Mouse (Mus musculus) hindbrain, embryonic 15.5 days (tissue): ENCODE measurements around the gene Zfp280d. TPM values are rescaled to one million over a fixed set of nuclear protein-coding genes. Genes with fewer than 3 reads are reported as not detected.

Experiments
- ATAC-seq: fragments of 200-750 bp; cut with Nextera tagmentation; 2 replicates; pipeline ENCODE4 v1.8.0; 2017; ENCODE audit warnings: low read depth, moderate number of reproducible peaks, moderate TSS enrichment; ENCODE audit not compliant: low FRiP score
- H3K27ac ChIP-seq: fragments of 300-500 bp; sonication (generic); replicated peaks from 2 replicates; pipeline ENCODE4 v1.5.1; 2015; ENCODE audit warnings: mild to moderate bottlenecking, inconsistent platforms
- H3K27me3 ChIP-seq: fragments of 300-500 bp; sonication (generic); 2 replicates; pipeline ENCODE4 v1.6.1; 2015; ENCODE audit warnings: control low read depth, inconsistent platforms
- H3K36me3 ChIP-seq: fragments of 300-500 bp; sonication (generic); 2 replicates; pipeline ENCODE4 v1.6.1; 2015; ENCODE audit warnings: control low read depth, inconsistent platforms
- H3K4me1 ChIP-seq: fragments of 300-500 bp; sonication (generic); replicated peaks from 2 replicates; pipeline ENCODE4 v1.6.1; 2015; ENCODE audit warnings: control low read depth, inconsistent platforms
- H3K4me2 ChIP-seq: fragments of 300-500 bp; sonication (generic); 2 replicates; pipeline ENCODE4 v1.6.1; 2015; ENCODE audit warnings: moderate library complexity, mild to moderate bottlenecking, inconsistent platforms
- H3K4me3 ChIP-seq: fragments of 300-500 bp; sonication (generic); 2 replicates; pipeline ENCODE4 v1.5.1; 2015; ENCODE audit warnings: mild to moderate bottlenecking, inconsistent platforms
- H3K9ac ChIP-seq: fragments of 300-500 bp; sonication (generic); 2 replicates; pipeline ENCODE4 v1.6.1; 2015; ENCODE audit warnings: inconsistent platforms
- H3K9me3 ChIP-seq: fragments of 300-500 bp; sonication (generic); 2 replicates; pipeline ENCODE4 v1.6.1; 2016; ENCODE audit warnings: control low read depth, inconsistent platforms
- WGBS: fragments of 180-500 bp; shearing (Covaris S2); methylation state at CpG from one replicate; pipeline ENCODE4 v1.1.7; 2015; 5-methylcytosine and 5-hydroxymethylcytosine counted together
- polyA plus RNA-seq: library from polyadenylated mRNA; unstranded; fragments of >200 nt; fragmentation: Nextera tagmentation; extraction: Ambion mirVana; gene quantifications from 2 replicates; pipeline ENCODE4 v1.2.1, GENCODE M21; 2015

Zfp280d gene
- polyA plus RNA-seq = 35.1 and 36.0 TPM in 2 replicates

DNA sequence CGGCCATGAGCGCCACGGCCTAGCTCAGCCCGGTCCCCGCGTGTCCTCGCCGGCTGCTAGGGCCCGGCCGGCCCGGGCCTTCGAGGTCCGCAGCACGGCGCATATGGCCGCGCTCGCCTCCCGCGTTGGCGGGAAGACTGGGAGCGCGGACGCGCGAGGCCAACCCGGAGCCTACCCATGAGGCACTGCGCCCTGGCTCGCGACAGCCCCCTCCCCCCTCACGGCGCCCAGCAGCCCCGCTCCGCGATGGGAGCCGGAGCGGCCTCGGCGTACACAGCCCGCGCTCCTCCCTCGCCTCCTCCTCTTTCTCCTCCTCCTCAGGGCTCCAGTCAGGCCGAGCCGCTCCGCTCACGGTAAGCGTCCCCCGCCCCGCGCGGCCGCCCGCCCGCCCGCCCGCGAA, at the start of gene Zfp280d:
Gene Zfp280d, plus strand, starts transcription at position 184 of the 400 bp plus-strand sequence.
- Histone ChIP-seq H3K9ac (peak within 1 kb of the TSS; percentile 81), H3K36me3 (no peaks in the 10 kb centered on the region), H3K4me1 (peaks cover 17% of the 10 kb centered on the region), H3K27ac (peak within 1 kb of the TSS; percentile 98), H3K4me2 (peak within 1 kb of the TSS; percentile 67), H3K9me3 (no peaks in the 10 kb centered on the region), H3K27me3 (no peaks in the 10 kb centered on the region), H3K4me3 (peak within 1 kb of the TSS; percentile 60)
- 1% methylated on average over 41 of the region's 57 CpGs for WGBS
- peak; percentile 99 for ATAC-seq

DNA sequence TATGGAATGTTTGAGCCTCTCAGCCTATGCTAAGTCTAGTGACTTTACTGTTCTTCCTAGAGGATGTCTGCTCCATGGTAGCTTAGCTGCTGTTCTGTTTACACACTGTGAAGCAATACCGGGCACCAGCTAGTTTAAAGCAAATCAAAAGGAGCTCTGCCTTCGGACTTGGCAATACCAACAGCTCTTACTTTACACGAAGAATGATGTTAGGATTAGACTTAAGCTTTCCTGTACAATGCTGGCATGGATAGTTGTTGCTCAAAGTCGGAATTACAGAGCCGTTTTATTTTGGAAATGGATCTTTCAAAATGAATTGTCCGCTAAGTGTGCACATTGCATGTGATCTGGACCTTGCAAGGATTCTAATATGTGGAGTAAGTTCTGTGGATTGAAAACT, 48.1 kb upstream of the Zfp280d start:
- Histone ChIP-seq H3K4me3 (no peak overlapping the region), H3K4me1 (no peaks in the 10 kb centered on the region), H3K27me3 (no peaks in the 10 kb centered on the region), H3K4me2 (no peak overlapping the region), H3K9ac (no peak overlapping the region), H3K27ac (no peak overlapping the region), H3K36me3 (no peaks in the 10 kb centered on the region), H3K9me3 (no peaks in the 10 kb centered on the region)
- WGBS = 87% methylated on average over 6 of the region's 6 CpGs
- ATAC-seq = no peak

DNA sequence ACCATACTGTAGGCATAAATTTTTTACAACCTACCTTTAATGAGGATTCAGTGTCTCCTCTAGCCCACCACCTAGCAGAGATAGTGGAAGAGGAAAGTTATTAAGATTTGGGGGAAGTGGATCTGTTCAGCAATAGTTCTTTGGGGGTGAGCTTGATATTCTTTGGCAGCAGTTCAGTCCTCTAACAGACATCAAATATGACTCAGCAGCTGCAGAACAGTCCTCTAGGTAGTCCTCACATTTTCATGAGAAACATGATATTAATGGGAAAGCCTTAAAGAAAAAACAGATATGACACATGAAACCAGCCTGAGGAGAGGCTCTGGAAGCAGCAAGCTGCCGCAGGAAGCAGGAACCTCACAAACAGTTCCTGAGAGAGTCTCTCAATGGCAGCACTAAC, 22.0 kb upstream of the Zfp280d start:
- 91% methylated on average over 1 of the region's 1 CpGs for WGBS
- Histone ChIP-seq H3K4me1 (no peaks in the 10 kb centered on the region), H3K9ac (no peak overlapping the region), H3K9me3 (no peaks in the 10 kb centered on the region), H3K36me3 (no peaks in the 10 kb centered on the region), H3K4me2 (no peak overlapping the region), H3K4me3 (no peak overlapping the region), H3K27me3 (no peaks in the 10 kb centered on the region), H3K27ac (no peak overlapping the region)
- ATAC-seq = no peak

DNA sequence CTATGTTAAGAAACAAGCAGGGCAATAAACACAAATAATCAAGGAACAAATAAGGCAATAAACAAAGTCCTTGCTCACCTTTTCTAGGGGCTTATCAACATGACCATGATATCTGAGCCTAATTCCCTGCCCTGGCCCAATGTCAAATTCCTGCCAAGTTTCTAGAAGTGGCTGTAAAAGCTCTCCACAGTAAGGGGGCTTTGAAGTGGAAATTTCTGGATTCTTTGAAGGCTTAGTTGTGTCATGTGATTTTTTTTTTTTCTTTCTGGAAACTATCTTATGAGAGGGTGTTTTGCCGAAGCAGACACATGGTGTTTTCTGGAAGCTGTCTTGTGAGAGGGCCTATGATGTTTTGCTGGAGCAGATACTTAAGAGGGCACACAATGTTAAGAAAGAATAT, 19.4 kb upstream of the Zfp280d start:
- Histone ChIP-seq H3K9me3 (no peaks in the 10 kb centered on the region), H3K36me3 (no peaks in the 10 kb centered on the region), H3K27ac (no peak overlapping the region), H3K9ac (no peak overlapping the region), H3K4me1 (no peaks in the 10 kb centered on the region), H3K4me2 (no peak overlapping the region), H3K4me3 (no peak overlapping the region), H3K27me3 (no peaks in the 10 kb centered on the region)
- WGBS = 73% methylated on average over 1 of the region's 1 CpGs
- no peak for ATAC-seq

DNA sequence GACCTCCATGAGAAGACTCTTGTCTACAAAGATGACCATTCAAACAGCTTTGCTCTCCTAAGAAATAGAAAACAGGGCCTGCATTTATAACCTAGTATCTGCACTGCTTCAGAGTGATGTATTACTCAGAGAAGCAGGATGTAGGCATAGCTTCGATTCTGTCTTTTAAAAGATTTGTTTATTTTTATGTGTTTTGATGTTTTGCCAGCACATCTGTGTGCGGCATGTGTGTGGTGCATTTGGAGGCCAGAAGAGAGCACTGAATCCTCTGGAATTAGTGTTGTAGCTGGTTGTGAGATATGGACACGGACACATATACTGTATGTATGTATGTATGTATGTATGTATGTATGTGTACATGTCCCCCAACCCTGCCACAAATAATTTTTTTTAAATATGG, 18.0 kb upstream of the Zfp280d start:
- WGBS = 79% methylated on average over 3 of the region's 3 CpGs
- no peak for ATAC-seq
- H3K9me3 ChIP-seq = no peaks in the 10 kb centered on the region
- no peaks in the 10 kb centered on the region for H3K27me3 ChIP-seq
- no peak overlapping the region for H3K4me2 ChIP-seq
- no peak overlapping the region for H3K9ac ChIP-seq
- H3K4me3 ChIP-seq = no peak overlapping the region
- H3K4me1 ChIP-seq = no peaks in the 10 kb centered on the region
- H3K27ac ChIP-seq = no peak overlapping the region
- H3K36me3 ChIP-seq = no peaks in the 10 kb centered on the region

DNA sequence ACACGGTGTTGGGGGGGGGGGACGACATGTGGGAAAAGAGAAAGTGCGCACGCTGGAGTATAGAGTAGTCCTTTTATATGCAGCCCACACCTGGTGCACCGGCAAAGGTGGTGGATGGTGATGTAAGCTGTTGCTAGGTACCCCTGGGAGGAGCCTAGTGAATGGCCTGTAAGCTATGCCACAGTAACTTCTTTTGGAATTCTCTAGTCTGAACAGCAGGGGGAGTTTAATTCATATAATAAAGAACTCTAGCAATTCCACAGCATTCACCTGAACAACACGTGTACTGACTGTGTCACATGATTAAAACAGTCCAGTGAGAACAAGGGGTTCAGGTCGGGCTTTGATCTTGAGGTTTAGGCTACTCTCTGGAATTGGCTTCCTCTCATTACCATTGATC, 14.3 kb upstream of the Zfp280d start:
- no peak overlapping the region for H3K4me2 ChIP-seq
- H3K27me3 ChIP-seq = no peaks in the 10 kb centered on the region
- ATAC-seq = no peak
- H3K36me3 ChIP-seq = no peaks in the 10 kb centered on the region
- no peaks in the 10 kb centered on the region for H3K4me1 ChIP-seq
- H3K9me3 ChIP-seq = no peaks in the 10 kb centered on the region
- H3K27ac ChIP-seq = no peak overlapping the region
- no peak overlapping the region for H3K4me3 ChIP-seq
- 29% methylated on average over 5 of the region's 7 CpGs for WGBS
- H3K9ac ChIP-seq = no peak overlapping the region

DNA sequence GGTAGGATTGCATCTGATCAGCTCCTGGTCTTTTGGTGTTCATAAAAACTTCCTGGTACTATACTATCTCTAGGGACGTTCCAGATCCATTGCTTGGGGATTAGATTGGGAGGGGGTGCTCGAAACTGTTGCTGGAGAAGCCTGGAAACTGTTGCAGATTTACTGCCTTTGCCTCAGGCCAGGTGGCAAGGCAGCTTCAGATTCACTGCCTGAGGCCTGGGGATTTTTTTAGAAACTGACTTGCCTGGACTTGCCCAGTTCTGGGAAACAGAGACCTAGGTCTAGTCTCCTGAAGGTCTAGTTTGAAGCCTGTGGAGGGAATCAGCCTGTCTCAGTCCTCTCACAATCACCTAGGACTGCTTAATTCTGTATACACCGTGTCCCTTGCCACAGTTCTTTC, 9.8 kb upstream of the Zfp280d start:
- Histone ChIP-seq H3K9ac (no peak overlapping the region), H3K4me3 (no peak overlapping the region), H3K27ac (no peak overlapping the region), H3K27me3 (no peaks in the 10 kb centered on the region), H3K36me3 (no peaks in the 10 kb centered on the region), H3K4me2 (no peak overlapping the region), H3K9me3 (no peaks in the 10 kb centered on the region), H3K4me1 (no peaks in the 10 kb centered on the region)
- WGBS = 78% methylated on average over 3 of the region's 3 CpGs
- ATAC-seq = no peak

DNA sequence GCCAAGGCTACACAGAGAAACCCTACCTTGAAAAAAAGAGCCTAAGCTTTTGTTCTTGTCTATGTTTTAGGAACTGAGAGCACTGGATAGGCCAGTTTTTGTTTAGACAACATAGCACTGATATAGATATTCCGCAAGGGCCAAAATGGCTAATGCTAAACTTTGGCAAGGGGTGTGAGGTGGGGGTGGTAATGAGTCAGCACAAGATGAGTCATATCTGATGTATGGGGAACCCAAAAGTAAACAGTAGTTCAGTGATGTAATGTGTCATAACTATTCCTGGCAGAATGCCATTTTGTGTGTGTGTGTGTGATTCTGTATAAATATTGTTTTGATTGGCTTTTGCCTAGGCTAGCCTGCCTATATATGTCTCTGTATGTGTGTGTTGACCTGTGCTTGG, 4.5 kb upstream of the Zfp280d start:
- Histone ChIP-seq H3K9ac (no peak overlapping the region), H3K4me2 (no peak overlapping the region), H3K27me3 (no peaks in the 10 kb centered on the region), H3K9me3 (no peaks in the 10 kb centered on the region), H3K36me3 (no peaks in the 10 kb centered on the region), H3K27ac (no peak overlapping the region), H3K4me3 (no peak overlapping the region), H3K4me1 (0 out of 2 replicates have a peak, but pooled peaks cover 3% of the 10 kb centered on the region)
- no peak for ATAC-seq
- 100% methylated on average over 1 of the region's 1 CpGs for WGBS

DNA sequence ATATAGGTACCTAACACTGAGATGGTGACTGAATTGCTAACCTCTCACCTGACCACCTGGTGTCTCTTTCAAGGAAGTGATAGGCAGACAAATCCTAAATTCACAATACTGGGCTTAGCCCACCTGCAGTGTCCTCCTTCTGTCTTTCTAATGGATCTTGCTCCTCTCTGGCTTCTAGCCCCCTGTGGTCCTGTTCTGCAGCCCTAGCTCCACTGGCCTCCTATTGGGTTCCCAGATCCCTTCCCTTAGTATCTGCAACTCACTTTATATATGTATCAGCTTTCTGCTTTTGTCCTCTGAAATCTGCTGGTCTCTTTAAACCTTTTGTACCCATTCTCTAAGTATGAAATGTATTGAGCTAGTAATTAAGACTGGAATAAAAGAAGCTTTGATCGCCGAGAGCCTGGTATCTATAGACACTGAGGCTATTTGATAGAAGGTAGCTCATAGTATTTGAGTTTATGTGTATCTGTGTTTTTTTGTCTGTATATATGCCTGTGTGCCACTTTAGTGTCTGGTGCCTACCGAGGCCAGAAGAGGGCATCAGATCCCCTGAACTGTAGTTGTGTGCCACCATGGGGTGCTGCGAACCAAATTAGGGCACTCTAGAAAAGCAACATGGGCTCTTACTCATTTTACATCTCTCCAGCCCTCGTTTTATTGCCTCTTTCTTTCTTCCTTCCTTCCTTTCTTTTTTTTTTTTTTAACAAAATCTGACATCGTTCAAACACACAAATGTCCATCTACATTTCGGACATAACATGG, 832 bp upstream of the Zfp280d start:
- Histone ChIP-seq H3K9ac (no peak overlapping the region), H3K4me1 (peaks cover 17% of the 10 kb centered on the region), H3K4me2 (peak overlapping the region; percentile 67), H3K36me3 (no peaks in the 10 kb centered on the region), H3K27me3 (no peaks in the 10 kb centered on the region), H3K27ac (peak overlapping the region; percentile 98), H3K9me3 (no peaks in the 10 kb centered on the region), H3K4me3 (peak overlapping the region; percentile 60; the same call in 1 of the 2 replicates)
- ATAC-seq = no peak
- WGBS = 81% methylated on average over 7 of the region's 7 CpGs

DNA sequence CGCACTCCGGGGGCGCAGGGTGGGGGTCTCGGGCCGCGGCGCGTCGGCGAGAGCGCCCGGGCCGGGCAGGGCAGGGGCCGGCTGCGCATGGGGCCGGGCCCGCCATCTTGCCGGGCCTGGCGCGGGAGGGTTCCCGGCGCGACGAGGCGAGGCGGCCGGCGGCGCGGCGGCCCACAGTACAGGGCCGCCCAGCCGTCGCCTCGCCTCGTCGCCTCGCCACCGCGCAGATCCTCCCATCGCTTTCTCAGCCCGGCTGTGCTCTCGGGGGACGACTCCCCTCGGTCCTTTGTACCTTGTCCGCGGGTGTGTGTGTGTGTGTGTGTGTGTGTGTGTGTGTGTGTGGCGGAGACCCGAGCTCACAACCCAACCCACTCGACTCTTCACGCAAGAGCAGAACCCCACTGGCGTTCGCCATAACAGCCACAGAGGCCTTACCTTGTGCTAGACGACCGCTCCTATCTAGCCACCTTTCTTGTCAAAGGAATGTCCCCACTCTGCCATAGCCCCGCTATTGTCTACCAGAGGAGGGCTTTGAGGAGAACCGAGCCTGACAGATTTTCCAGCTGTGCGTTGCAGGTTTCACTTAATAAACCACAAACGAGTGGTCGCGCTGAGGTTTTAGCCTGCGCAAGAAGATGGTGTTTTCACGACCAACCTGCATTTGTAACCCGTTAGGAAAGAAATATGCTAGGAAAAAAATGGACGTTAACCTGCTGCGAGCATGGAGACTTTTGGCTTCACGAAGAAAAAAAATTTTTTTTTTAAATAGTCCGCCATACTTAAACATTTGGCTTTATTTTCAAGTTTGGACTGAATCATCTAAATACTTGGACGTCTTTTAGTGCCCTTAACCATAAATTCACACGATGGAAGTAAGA, 680 bp downstream of the Zfp280d start:
- Histone ChIP-seq H3K9me3 (no peaks in the 10 kb centered on the region), H3K9ac (peak overlapping the region; percentile 81), H3K4me2 (peak overlapping the region; percentile 67), H3K4me3 (peak overlapping the region; percentile 60), H3K4me1 (peaks cover 17% of the 10 kb centered on the region), H3K36me3 (no peaks in the 10 kb centered on the region), H3K27ac (peak overlapping the region; percentile 98), H3K27me3 (no peaks in the 10 kb centered on the region)
- under 1% methylated on average over 67 of the region's 70 CpGs for WGBS
- peak; percentile 93 for ATAC-seq

DNA sequence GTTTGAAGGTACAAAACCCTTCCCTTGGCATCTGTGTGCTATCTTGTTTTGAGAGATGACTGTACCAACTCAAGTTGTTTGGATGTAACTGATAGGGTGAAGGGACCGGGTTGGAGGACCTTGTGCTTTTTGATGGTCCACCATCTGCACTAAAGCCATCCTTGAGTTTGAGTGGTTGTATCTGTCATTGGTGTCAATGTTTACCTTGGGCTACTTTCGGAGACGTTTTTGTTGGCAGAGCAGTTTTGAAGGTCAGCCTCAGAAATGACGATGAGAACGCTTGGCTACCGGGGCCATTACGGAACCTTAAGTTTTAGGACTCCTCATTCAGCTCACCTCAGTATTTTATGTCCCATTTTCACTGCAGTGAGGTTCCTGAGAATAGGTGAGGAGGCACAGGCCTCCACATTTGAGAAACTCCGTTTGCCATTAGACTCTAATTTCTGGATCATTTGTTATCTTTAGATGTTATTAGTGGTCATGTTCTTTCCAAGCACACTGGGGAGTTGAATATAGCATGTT, 1.4 kb downstream of the Zfp280d start:
- no peak for ATAC-seq
- H3K4me3 ChIP-seq = peak overlapping the region; percentile 60
- H3K36me3 ChIP-seq = no peaks in the 10 kb centered on the region
- WGBS = 23% methylated on average over 8 of the region's 8 CpGs
- peak overlapping the region; percentile 98 for H3K27ac ChIP-seq
- peak overlapping the region; percentile 81 for H3K9ac ChIP-seq
- no peaks in the 10 kb centered on the region for H3K9me3 ChIP-seq
- no peaks in the 10 kb centered on the region for H3K27me3 ChIP-seq
- H3K4me1 ChIP-seq = peaks cover 17% of the 10 kb centered on the region
- H3K4me2 ChIP-seq = peak overlapping the region; percentile 67

DNA sequence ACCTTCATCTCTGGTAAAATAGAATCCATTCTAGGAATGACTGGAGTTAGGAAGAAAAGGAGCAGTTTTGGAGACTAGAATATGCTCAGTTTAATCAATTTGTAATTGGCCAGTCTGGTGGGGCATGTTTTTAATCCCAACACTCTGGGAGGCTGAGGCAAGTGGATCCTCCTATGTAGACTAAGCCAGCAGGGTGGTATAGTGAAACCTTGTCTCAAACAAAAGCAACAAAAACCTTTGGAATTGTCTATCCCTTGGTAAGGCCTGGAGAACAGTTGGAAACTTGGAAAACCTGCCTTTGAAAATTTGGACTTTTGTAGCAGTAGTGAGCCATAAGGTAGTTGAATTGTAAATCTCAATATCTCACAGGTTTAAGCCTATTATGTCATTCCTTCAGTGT, 2.3 kb downstream of the Zfp280d start:
- Histone ChIP-seq H3K4me2 (peak overlapping the region; percentile 67), H3K27me3 (no peaks in the 10 kb centered on the region), H3K4me1 (peaks cover 17% of the 10 kb centered on the region), H3K27ac (peak overlapping the region; percentile 64), H3K4me3 (no peak overlapping the region), H3K36me3 (no peaks in the 10 kb centered on the region), H3K9ac (peak overlapping the region; percentile 25; the same call in 1 of the 2 replicates), H3K9me3 (no peaks in the 10 kb centered on the region)
- ATAC-seq = no peak
